Mouse (Mus musculus) G1E (cell line): ENCODE measurements around the gene Ppy. TPM values are rescaled to one million over a fixed set of nuclear protein-coding genes. Genes with fewer than 3 reads are reported as not detected.

Experiments
- ATAC-seq: 2 replicates; pipeline ENCODE4 v1.8.0; 2016; ENCODE audit warnings: mild to moderate bottlenecking; ENCODE audit not compliant: insufficient number of reproducible peaks, poor library complexity, low FRiP score, severe bottlenecking; ENCODE audit errors: extremely low read depth
- DNase-seq: peaks from one replicate; pipeline ENCODE4 v3.0.0; 2012; ENCODE audit warnings: low spot score
- H3K27me3 ChIP-seq: 2 replicates; pipeline ENCODE4 v1.6.1; 2012; ENCODE audit warnings: mild to moderate bottlenecking, low read length, inconsistent platforms; ENCODE audit not compliant: insufficient read depth
- H3K36me3 ChIP-seq: replicated peaks from 2 replicates; pipeline ENCODE3; 2012; ENCODE audit warnings: mild to moderate bottlenecking, inconsistent platforms
- H3K4me1 ChIP-seq: 2 replicates; pipeline ENCODE4 v1.6.1; 2012; ENCODE audit warnings: low read depth, low read length, inconsistent platforms, mixed read lengths; ENCODE audit not compliant: insufficient read depth
- H3K4me3 ChIP-seq: 2 replicates; pipeline ENCODE4 v1.5.1; 2012; ENCODE audit warnings: low read depth, mild to moderate bottlenecking, inconsistent platforms, low read length, moderate library complexity, mixed read lengths
- H3K9me3 ChIP-seq: replicated peaks from 2 replicates; pipeline ENCODE4 v1.6.1; 2012; ENCODE audit warnings: inconsistent platforms
- CTCF ChIP-seq: IDR thresholded peaks from 2 replicates; pipeline ENCODE4 v1.5.1; 2012; ENCODE audit warnings: low read depth, low read length, inconsistent platforms, mixed read lengths
- GATA1 ChIP-seq: IDR thresholded peaks from 2 replicates; pipeline ENCODE4 v1.6.1; 2012; ENCODE audit warnings: borderline replicate concordance, low read length, inconsistent platforms, mixed read lengths
- GATA2 ChIP-seq: IDR thresholded peaks from 2 replicates; pipeline ENCODE4 v1.6.1; 2012; ENCODE audit warnings: low read depth, low read length, inconsistent platforms, borderline replicate concordance
- POLR2AphosphoS5 ChIP-seq: IDR thresholded peaks from 2 replicates; pipeline ENCODE4 v1.6.1; 2012; ENCODE audit warnings: low read depth, low read length, inconsistent platforms; ENCODE audit not compliant: insufficient replicate concordance
- TAL1 ChIP-seq: conservative IDR thresholded peaks from 2 replicates; pipeline ENCODE4 v1.6.1; 2012; ENCODE audit warnings: low read depth, low read length, inconsistent platforms, mixed read lengths
- polyA plus RNA-seq: library from polyadenylated mRNA; stranded (reverse); fragments of >175 nt; gene quantifications from 2 replicates; pipeline ENCODE4 v1.2.3, GENCODE M21; 2012
- total RNA-seq, 2 experiments: library from RNA; stranded (forward) in 1 of 2; stranded (reverse) in 1 of 2; fragments of 200-1000 nt in 1 of 2; fragments of >200 nt in 1 of 2; fragmentation: Nextera tagmentation in 1 of 2; gene quantifications; 2 replicates each; pipeline ENCODE4 v1.2.3; 2014 to 2017

Ppy gene
- total and polyA plus RNA-seq, 3 experiments, result 0.16 TPM; not detected in 2

- DNase-seq (no peak), ATAC-seq (no peak)
- peaks cover 27% of the 10 kb centered on the region for H3K4me1 ChIP-seq
- H3K36me3 ChIP-seq, result no peaks in the 10 kb centered on the region
- no peak for TF ChIP-seq CTCF
- TF ChIP-seq GATA2, result no peak
- TF ChIP-seq GATA1, result no peak
- no peak for TF ChIP-seq TAL1
- no peak for TF ChIP-seq POLR2AphosphoS5
- H3K9me3 ChIP-seq, result peaks cover 9% of the 10 kb centered on the region
- no peak overlapping the region for H3K4me3 ChIP-seq
- peaks cover 30% of the 10 kb centered on the region; the same call in 1 of the 2 replicates for H3K27me3 ChIP-seq
These were observed 41.2 kb upstream of the Ppy start for GRCm38 (mm10) chr11:102142355-102142754.

GRCm38 (mm10) chr11:102140508-102140907, 39.4 kb upstream of the Ppy start:
- peaks cover 13% of the 10 kb centered on the region; the same call in 1 of the 2 replicates for H3K27me3 ChIP-seq
- H3K9me3 ChIP-seq, result peaks cover 2% of the 10 kb centered on the region
- H3K4me1 ChIP-seq, result peaks cover 26% of the 10 kb centered on the region
- no peaks in the 10 kb centered on the region for H3K36me3 ChIP-seq
- no peak overlapping the region for H3K4me3 ChIP-seq
- DNase-seq (peak; percentile 60), ATAC-seq (no peak)
- no peak for TF ChIP-seq GATA2
- peak; percentile 58 for TF ChIP-seq CTCF
- TF ChIP-seq GATA1, result no peak

DNA sequence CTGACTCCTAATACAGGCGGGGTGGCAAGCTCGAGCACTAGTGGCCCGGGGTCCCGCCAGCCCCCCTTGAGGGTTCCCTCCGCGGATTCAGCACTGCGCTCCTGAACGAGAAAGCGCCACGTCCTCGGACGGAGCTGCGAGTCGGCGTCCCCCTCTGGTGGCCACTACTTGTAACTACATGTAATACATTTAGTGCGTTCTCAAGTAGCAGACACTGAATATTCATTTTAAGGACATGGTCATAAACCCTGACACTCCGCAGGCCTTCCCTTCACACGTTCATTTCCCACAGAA, 37.3 kb upstream of the Ppy start:
- peaks cover 7% of the 10 kb centered on the region; the same call in 1 of the 2 replicates for H3K27me3 ChIP-seq

DNA sequence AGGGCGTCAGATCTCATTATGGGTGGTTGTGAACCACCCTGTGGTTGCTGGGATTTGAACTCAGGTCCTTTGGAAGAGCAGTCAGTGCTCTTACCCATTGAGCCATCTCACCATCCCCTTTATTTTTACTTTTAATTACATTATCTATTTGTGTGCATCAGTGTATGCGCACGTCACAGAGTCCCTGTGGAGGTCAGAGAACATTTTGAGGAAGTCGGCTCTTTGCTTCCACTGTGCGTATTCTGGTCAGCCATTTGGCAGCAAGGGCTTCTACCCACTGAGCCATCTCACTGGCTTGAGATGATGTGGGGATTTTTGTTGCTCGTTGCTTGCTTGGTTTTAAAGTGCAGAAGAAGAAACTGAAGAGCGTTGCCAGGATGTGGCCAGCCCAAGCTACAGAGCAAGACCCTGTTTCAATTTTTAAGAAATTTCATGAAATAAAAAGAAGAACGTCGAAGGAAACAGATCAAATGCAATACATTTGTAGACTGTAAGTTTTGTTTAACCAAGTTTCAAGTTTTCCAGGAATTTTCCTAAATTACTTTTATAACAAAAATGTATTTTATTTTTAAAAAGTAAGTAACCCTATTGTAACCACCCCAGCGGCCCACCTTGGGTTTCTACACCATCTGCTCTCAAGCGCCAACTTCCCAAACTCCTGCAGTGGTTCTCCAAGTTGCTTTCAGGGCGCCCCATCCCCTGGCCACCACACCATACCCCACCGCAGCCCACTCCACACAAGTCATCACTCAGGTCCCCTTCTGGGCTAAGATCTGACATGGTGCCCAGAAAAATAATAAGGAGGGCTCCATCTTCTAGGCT, 36.7 kb upstream of the Ppy start:
- Histone ChIP-seq H3K4me1 (peaks cover 41% of the 10 kb centered on the region), H3K27me3 (peaks cover 6% of the 10 kb centered on the region; the same call in 1 of the 2 replicates), H3K4me3 (peak overlapping the region; percentile 60; the same call in 1 of the 2 replicates), H3K36me3 (no peaks in the 10 kb centered on the region), H3K9me3 (no peaks in the 10 kb centered on the region)
- ATAC-seq, result no peak
- no peak for TF ChIP-seq CTCF
- no peak for TF ChIP-seq GATA2
- no peak for TF ChIP-seq TAL1
- peak; percentile 54 for DNase-seq

More for the DNA sequence above, 37.3 kb upstream of the Ppy start:
- Histone ChIP-seq H3K36me3 (no peaks in the 10 kb centered on the region), H3K9me3 (no peaks in the 10 kb centered on the region), H3K4me1 (peaks cover 40% of the 10 kb centered on the region), H3K4me3 (peak overlapping the region; percentile 60; the same call in 1 of the 2 replicates)
- ATAC-seq, result no peak
- DNase-seq, result peak; percentile 57
- TF ChIP-seq TAL1 (no peak), GATA2 (no peak), POLR2AphosphoS5 (no peak), GATA1 (no peak), CTCF (peak; percentile 82)

DNA sequence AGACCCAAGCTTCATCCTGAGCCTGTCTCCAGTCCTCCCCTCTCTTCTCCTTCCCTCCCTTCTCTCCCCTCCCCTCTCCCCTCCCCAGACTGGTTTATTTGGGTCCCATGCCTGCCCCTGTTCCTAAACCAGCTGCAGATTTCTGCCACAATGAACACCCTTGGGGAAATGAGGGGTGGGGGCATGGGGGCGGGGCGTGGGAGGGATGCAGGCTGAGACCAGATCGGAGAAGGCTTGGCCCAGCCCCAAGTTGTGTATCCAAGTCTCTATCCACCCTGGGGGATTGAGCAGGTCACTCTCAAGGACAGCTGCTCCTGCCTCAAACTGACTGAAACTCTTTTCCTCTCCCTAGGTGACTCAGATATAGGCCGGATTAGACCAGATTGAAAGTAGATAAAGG, 33.4 kb upstream of the Ppy start:
- peaks cover 4% of the 10 kb centered on the region; the same call in 1 of the 2 replicates for H3K27me3 ChIP-seq
- TF ChIP-seq GATA2, result no peak
- DNase-seq (no peak), ATAC-seq (no peak)
- H3K4me3 ChIP-seq, result no peak overlapping the region
- H3K36me3 ChIP-seq, result no peaks in the 10 kb centered on the region
- H3K9me3 ChIP-seq, result no peaks in the 10 kb centered on the region
- H3K4me1 ChIP-seq, result peaks cover 63% of the 10 kb centered on the region

- Histone ChIP-seq H3K27me3 (peaks cover 10% of the 10 kb centered on the region; the same call in 1 of the 2 replicates), H3K36me3 (no peaks in the 10 kb centered on the region)
- DNase-seq, result no peak
These were observed 16.3 kb upstream of the Ppy start for GRCm38 (mm10) chr11:102117386-102117785.

More at GRCm38 (mm10) chr11:102117386-102117785, 16.3 kb upstream of the Ppy start:
- peak overlapping the region; percentile 49 for H3K4me3 ChIP-seq
- peaks cover 6% of the 10 kb centered on the region for H3K9me3 ChIP-seq
- TF ChIP-seq POLR2AphosphoS5, result no peak
- TF ChIP-seq GATA1, result no peak
- TF ChIP-seq CTCF, result no peak
- TF ChIP-seq GATA2, result no peak
- no peak for TF ChIP-seq TAL1
- H3K4me1 ChIP-seq, result peaks cover 62% of the 10 kb centered on the region
- ATAC-seq, result no peak
